Mouse (Mus musculus) testis, adult 2 months (tissue): Measurements from ENCODE around the gene 1700028J19Rik.

Experiments used
- CTCF ChIP-seq: fragments of 200-500 bp; IDR thresholded peaks from 2 replicates; pipeline ENCODE4 v1.5.1; 2012; ENCODE audit warnings: low read depth, mild to moderate bottlenecking, inconsistent platforms, low read length, moderate library complexity; ENCODE audit not compliant: control insufficient read depth, insufficient read depth, insufficient replicate concordance
- POLR2A ChIP-seq: fragments of 200-500 bp; IDR thresholded peaks from 2 replicates; pipeline ENCODE4 v1.6.1; 2012; ENCODE audit warnings: low read depth, mild to moderate bottlenecking, inconsistent platforms, low read length, moderate library complexity; ENCODE audit not compliant: control insufficient read depth

GRCm38 (mm10) chr7:44253023-44253616 is 6.6 kb upstream of the 1700028J19Rik start:
- TF ChIP-seq CTCF (no peak), POLR2A (no peak)
